Mouse (Mus musculus) right cerebral cortex, postnatal 25 days (tissue): ENCODE measurements at regions not wholly inside any gene's neighbourhood (a gene's known extent, or its start where the extent isn't known, plus 50 kb on each side); places are given as distances from the start of the nearest gene placed in this dataset.

Experiments
- DNase-seq: peaks from one replicate; pipeline ENCODE4 v3.0.0; 2022

- DNase-seq = no peak
Observed at GRCm38 (mm10) chr19:14197864-14198263, 284.5 kb downstream of the Olfr1505 start.

GRCm38 (mm10) chr19:14220507-14220909 is 307.2 kb downstream of the Olfr1505 start:
- no peak for DNase-seq

GRCm38 (mm10) chr19:14225061-14225696 is 311.8 kb downstream of the Olfr1505 start:
- DNase-seq = peak; percentile 49

GRCm38 (mm10) chr19:14225787-14226186 is 312.5 kb downstream of the Olfr1505 start:
- DNase-seq = no peak

GRCm38 (mm10) chr19:14226521-14226920 is 313.2 kb downstream of the Olfr1505 start:
- DNase-seq = no peak

GRCm38 (mm10) chr19:14243565-14243964 is 330.2 kb downstream of the Olfr1505 start:
- DNase-seq = no peak

- DNase-seq = peak; percentile 14
Observed at GRCm38 (mm10) chr19:14246973-14247614, 333.8 kb downstream of the Olfr1505 start.

GRCm38 (mm10) chr19:14247979-14248378 is 334.6 kb downstream of the Olfr1505 start:
- DNase-seq = no peak

GRCm38 (mm10) chr19:14258621-14259051 is 339.2 kb downstream of the Tle4 start:
- no peak for DNase-seq

- no peak for DNase-seq
Observed at GRCm38 (mm10) chr19:14259223-14259622, 338.6 kb downstream of the Tle4 start.

GRCm38 (mm10) chr19:14289331-14289737 is 308.5 kb downstream of the Tle4 start:
- no peak for DNase-seq

GRCm38 (mm10) chr19:14290911-14291310 is 306.9 kb downstream of the Tle4 start:
- no peak for DNase-seq

GRCm38 (mm10) chr19:14293172-14293571 is 304.7 kb downstream of the Tle4 start:
- no peak for DNase-seq

- DNase-seq = no peak
Observed at GRCm38 (mm10) chr19:14301176-14301943, 296.5 kb downstream of the Tle4 start.

GRCm38 (mm10) chr19:14314301-14314700 is 283.6 kb downstream of the Tle4 start:
- DNase-seq = no peak

- DNase-seq = no peak
Observed at GRCm38 (mm10) chr19:14319677-14320191, 278.1 kb downstream of the Tle4 start.

- DNase-seq = no peak
Observed at GRCm38 (mm10) chr19:14325353-14326052, 272.3 kb downstream of the Tle4 start.

- no peak for DNase-seq
Observed at GRCm38 (mm10) chr19:14333041-14334012, 264.5 kb downstream of the Tle4 start.

GRCm38 (mm10) chr19:14337025-14337424 is 260.8 kb downstream of the Tle4 start:
- no peak for DNase-seq

- DNase-seq = no peak
Observed at GRCm38 (mm10) chr19:14340759-14341158, 257.1 kb downstream of the Tle4 start.

- no peak for DNase-seq
Observed at GRCm38 (mm10) chr19:14343890-14344289, 254.0 kb downstream of the Tle4 start.

GRCm38 (mm10) chr19:14344467-14344866 is 253.4 kb downstream of the Tle4 start:
- no peak for DNase-seq
